Mouse (Mus musculus) mature B cell (primary cell): ENCODE data around the gene Bcl6b.

Experiments
- in situ Hi-C: fragments of 300-500 bp; cut with MboI; formaldehyde crosslinking; loops from 2 replicates; pipeline ENCODE4 v1.14.3; 2019

Gene Bcl6b

GRCm38 (mm10) chr11:70212896-70213295 lies 16.7 kb downstream of the Bcl6b start:
- in situ Hi-C loops, result no loop called here

- in situ Hi-C loops, result no loop called here
Measured at GRCm38 (mm10) chr11:70212423-70212822, 17.2 kb downstream of the Bcl6b start, which contains the start of gene Slc16a11. Gene Slc16a11 (plus strand): TSS chr11:70212752.

- in situ Hi-C loops, result no loop called here
Measured at GRCm38 (mm10) chr11:70211972-70212371, 17.6 kb downstream of the Bcl6b start.

GRCm38 (mm10) chr11:70210681-70211080 lies 18.9 kb downstream of the Bcl6b start:
- in situ Hi-C loops, result no loop called here

GRCm38 (mm10) chr11:70208778-70209388 lies 20.7 kb downstream of the Bcl6b start:
- in situ Hi-C loops, result no loop called here

- in situ Hi-C loops, result no loop called here
Measured at GRCm38 (mm10) chr11:70207283-70207682, 22.3 kb downstream of the Bcl6b start.

GRCm38 (mm10) chr11:70206801-70207200 lies 22.8 kb downstream of the Bcl6b start:
- in situ Hi-C loops, result no loop called here

GRCm38 (mm10) chr11:70201691-70202090 lies 27.9 kb downstream of the Bcl6b start:
- in situ Hi-C loops, result no loop called here

GRCm38 (mm10) chr11:70200036-70200608 lies 29.5 kb downstream of the Bcl6b start:
- in situ Hi-C loops, result no loop called here

GRCm38 (mm10) chr11:70199107-70199506 lies 30.5 kb downstream of the Bcl6b start:
- in situ Hi-C loops, result no loop called here

GRCm38 (mm10) chr11:70198332-70198731 lies 31.3 kb downstream of the Bcl6b start:
- in situ Hi-C loops, result no loop called here

GRCm38 (mm10) chr11:70193354-70194285 lies 36.0 kb downstream of the Bcl6b start:
- in situ Hi-C loops, result no loop called here

- in situ Hi-C loops, result no loop called here
Measured at GRCm38 (mm10) chr11:70192157-70192556, 37.4 kb downstream of the Bcl6b start.

- in situ Hi-C loops, result no loop called here
Measured at GRCm38 (mm10) chr11:70191188-70191587, 38.4 kb downstream of the Bcl6b start.

- in situ Hi-C loops, result no loop called here
Measured at GRCm38 (mm10) chr11:70189319-70190134, 40.1 kb downstream of the Bcl6b start.

- in situ Hi-C loops, result no loop called here
Measured at GRCm38 (mm10) chr11:70185120-70185519, 44.5 kb downstream of the Bcl6b start.

GRCm38 (mm10) chr11:70180496-70180895 lies 49.1 kb downstream of the Bcl6b start:
- in situ Hi-C loops, result no loop called here

GRCm38 (mm10) chr11:70179401-70179800 lies 50.2 kb downstream of the Bcl6b start:
- in situ Hi-C loops, result no loop called here

GRCm38 (mm10) chr11:70178756-70179155 lies 50.8 kb downstream of the Bcl6b start:
- in situ Hi-C loops, result no loop called here

- in situ Hi-C loops, result no loop called here
Measured at GRCm38 (mm10) chr11:70178311-70178710, 51.3 kb downstream of the Bcl6b start.

- in situ Hi-C loops, result no loop called here
Measured at GRCm38 (mm10) chr11:70177647-70178046, 52.0 kb downstream of the Bcl6b start.

GRCm38 (mm10) chr11:70174491-70174890 lies 55.1 kb downstream of the Bcl6b start:
- in situ Hi-C loops, result no loop called here
